ENCODE assay signal across 7 mouse cellular contexts in genomic region chr12:33276028-33276427, GRCm38 (mm10).
"Had no signal": no experiment of that assay in that cellular context is flagged by ENCODE, and none has a peak within 500 bp of the region (broad histone marks: within the 10 kb centered on the region; RNA-seq: fewer than 3 reads in every experiment).

No protein-coding gene starts in this region.

- DNase-seq: kidney, postnatal 14 days; lung, adult 18-20 months; retina, postnatal 1 day; right cerebral cortex, postnatal 4 days; spleen, adult 18-20 months; thymus, adult 18-20 months; thymus, postnatal 14 days had no signal
